In the genomic region with DNA sequence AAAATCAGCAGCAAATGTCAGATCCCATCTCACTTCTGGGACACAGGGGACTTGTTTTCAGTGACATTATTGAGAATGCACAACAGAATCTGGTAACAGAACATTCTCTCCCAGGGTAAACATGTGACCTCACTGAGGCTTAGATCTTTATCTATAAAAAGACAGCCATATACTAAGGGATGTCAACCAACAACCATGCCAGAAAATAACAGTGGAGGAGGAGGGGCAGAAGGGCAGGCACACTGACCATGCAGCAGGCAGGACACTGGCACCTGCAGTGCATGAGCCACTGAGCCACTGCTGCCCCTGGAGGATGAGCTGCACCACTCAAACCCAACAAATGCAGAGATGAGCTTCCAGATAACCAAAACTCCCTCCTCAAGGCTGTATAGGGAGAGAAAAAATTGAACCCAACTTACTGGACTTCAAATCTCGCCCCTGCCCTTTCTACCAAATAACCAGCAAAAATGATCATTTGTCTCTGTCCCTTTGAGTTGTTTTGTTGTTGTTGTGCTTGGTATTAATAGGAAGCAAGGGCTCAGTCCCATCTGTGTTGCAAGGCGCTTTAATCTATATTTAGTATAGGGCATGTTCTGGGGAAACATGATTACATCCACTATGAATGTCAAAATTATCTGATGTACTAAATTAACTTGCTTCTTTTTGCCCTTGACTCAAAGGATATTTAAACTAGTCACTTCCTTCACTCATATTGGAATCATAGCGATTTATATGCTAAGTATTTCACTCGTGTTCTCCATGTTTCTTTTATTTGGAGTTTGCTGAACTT, we compare ENCODE assay signal across 16 mouse cellular contexts.
DNase-seq lines count a peak whose midpoint lies in the region; ATAC-seq and TF ChIP-seq lines count a peak whose summit lies in the region.
"Had no signal": no experiment of that assay in that cellular context is flagged by ENCODE, and none has a peak within 500 bp of the region (broad histone marks: within the 10 kb centered on the region; RNA-seq: fewer than 3 reads in every experiment).

No protein-coding gene starts in this region.

- ATAC-seq in intestine, postnatal 0 days: no peak
- ATAC-seq in intestine, embryonic 15.5 days: no peak
- no peak for ATAC-seq in megakaryocyte, adult 5-6 weeks (ENCODE audit: poor library complexity, severe bottlenecking)
- ATAC-seq: forebrain, embryonic 15.5 days had no signal

- peak; percentile 32 for DNase-seq in gastrocnemius, postnatal 25 days
- no peak for DNase-seq in gastrocnemius, postnatal 4 days (ENCODE audit: low spot score in 2 of 2)
- DNase-seq in urinary bladder, adult 2 months (ENCODE audit: low spot score): no peak
- DNase-seq: adrenal gland, adult 8-10 months; adrenal gland, postnatal 36 days; cerebellum, adult 2 months; cerebellum, postnatal 10 days; kidney, adult 11 months had no signal

- H3K4me1 ChIP-seq in intestine, postnatal 0 days (replicated peaks; ENCODE audit: control insufficient read depth, insufficient read depth, low read length): no peaks in the 10 kb centered on the region
- H3K4me1 ChIP-seq in intestine, embryonic 15.5 days (replicated peaks): no peaks in the 10 kb centered on the region
- H3K4me1 ChIP-seq in megakaryocyte, embryonic 14.5 days: peaks cover 15% of the 10 kb centered on the region
- H3K4me1 ChIP-seq: forebrain, embryonic 15.5 days; hindbrain, embryonic 15.5 days had no signal

- 93% methylated on average over 4 of the region's 4 CpGs for WGBS in intestine, postnatal 0 days
- 88% methylated on average over 4 of the region's 4 CpGs for WGBS in intestine, embryonic 15.5 days

- H3K27me3 ChIP-seq in intestine, postnatal 0 days (replicated peaks; ENCODE audit: control insufficient read depth, insufficient read depth, low read length): no peaks in the 10 kb centered on the region
- no peaks in the 10 kb centered on the region for H3K27me3 ChIP-seq in intestine, embryonic 15.5 days (replicated peaks)
- H3K27me3 ChIP-seq in megakaryocyte, embryonic 14.5 days (replicated peaks): no peaks in the 10 kb centered on the region
- H3K27me3 ChIP-seq: forebrain, embryonic 15.5 days; heart, embryonic 15.5 days had no signal

- no peaks in the 10 kb centered on the region for H3K9me3 ChIP-seq in intestine, postnatal 0 days (ENCODE audit: control insufficient read depth)
- H3K9me3 ChIP-seq in intestine, embryonic 15.5 days: no peaks in the 10 kb centered on the region
- H3K9me3 ChIP-seq in megakaryocyte, embryonic 14.5 days: no peaks in the 10 kb centered on the region
- H3K9me3 ChIP-seq: forebrain, embryonic 15.5 days; heart, embryonic 15.5 days; hindbrain, embryonic 15.5 days had no signal

- H3K4me3 ChIP-seq in intestine, postnatal 0 days (ENCODE audit: low read depth, low read length): no peak overlapping the region
- no peak overlapping the region for H3K4me3 ChIP-seq in intestine, embryonic 15.5 days (replicated peaks)
- peak overlapping the region; percentile 73 for H3K4me3 ChIP-seq in megakaryocyte, embryonic 14.5 days (replicated peaks)
- H3K4me3 ChIP-seq: forebrain, embryonic 15.5 days; heart, embryonic 15.5 days; hindbrain, embryonic 15.5 days had no signal

- 0 out of 2 replicates have a peak, but pooled peaks have one; percentile 7 for TF ChIP-seq CTCF in intestine, postnatal 0 days (IDR thresholded peaks at IDR 0.05; ENCODE audit: low read depth)

- no peak overlapping the region for H3K4me2 ChIP-seq in intestine, postnatal 0 days (replicated peaks; ENCODE audit: low read depth)
- no peak overlapping the region for H3K4me2 ChIP-seq in intestine, embryonic 15.5 days (replicated peaks)
- H3K4me2 ChIP-seq: forebrain, embryonic 15.5 days; heart, embryonic 11.5 days; heart, embryonic 15.5 days; hindbrain, embryonic 15.5 days had no signal

- H3K36me3 ChIP-seq in intestine, postnatal 0 days (ENCODE audit: control insufficient read depth, insufficient read depth): peaks cover 5% of the 10 kb centered on the region; the same call in 1 of the 2 replicates
- no peaks in the 10 kb centered on the region for H3K36me3 ChIP-seq in intestine, embryonic 15.5 days
- no peaks in the 10 kb centered on the region for H3K36me3 ChIP-seq in megakaryocyte, embryonic 14.5 days (replicated peaks; ENCODE audit: low read length)
- H3K36me3 ChIP-seq: forebrain, embryonic 15.5 days; heart, embryonic 15.5 days; hindbrain, embryonic 15.5 days had no signal

- no peak overlapping the region for H3K27ac ChIP-seq in intestine, postnatal 0 days (ENCODE audit: low read depth, low read length)
- H3K27ac ChIP-seq in intestine, embryonic 15.5 days: no peak overlapping the region
- H3K27ac ChIP-seq: forebrain, embryonic 15.5 days; heart, embryonic 15.5 days; hindbrain, embryonic 15.5 days had no signal

- no peak overlapping the region for H3K9ac ChIP-seq in intestine, postnatal 0 days (ENCODE audit: low read depth, low read length)
- H3K9ac ChIP-seq in intestine, embryonic 15.5 days: no peak overlapping the region
- H3K9ac ChIP-seq: forebrain, embryonic 15.5 days; heart, embryonic 15.5 days; hindbrain, embryonic 15.5 days had no signal
